Mouse (Mus musculus) heart, embryonic 14.5 days (tissue): ENCODE measurements around the gene Stim1. TPM values are rescaled to one million over a fixed set of nuclear protein-coding genes. Genes with fewer than 3 reads are reported as not detected.

Source experiments
- ATAC-seq: fragments of 200-750 bp; cut with Nextera tagmentation; 2 replicates; pipeline ENCODE4 v1.8.0; 2017; ENCODE audit warnings: low read depth, moderate TSS enrichment; ENCODE audit not compliant: insufficient number of reproducible peaks, insufficient read depth, low FRiP score
- H3K27ac ChIP-seq, 2 experiments: fragments of 200-500 bp in 1 of 2; fragments of 300-500 bp in 1 of 2; sonication (generic) in 1 of 2; replicated peaks in 1 of 2; 2 replicates each; pipeline ENCODE4 v1.5.1; 2012 to 2014; ENCODE audit warnings: low read depth in 2 of 2, low read length in 2 of 2, control low read depth in 1 of 2, mild to moderate bottlenecking in 1 of 2, mixed read lengths in 1 of 2; ENCODE audit not compliant: control insufficient read depth in 1 of 2, insufficient read depth in 1 of 2
- H3K27me3 ChIP-seq: fragments of 300-500 bp; sonication (generic); 2 replicates; pipeline ENCODE4 v1.6.1; 2014; ENCODE audit warnings: mild to moderate bottlenecking, low read length, control low read depth; ENCODE audit not compliant: control insufficient read depth, insufficient read depth
- H3K36me3 ChIP-seq: fragments of 300-500 bp; sonication (generic); 2 replicates; pipeline ENCODE4 v1.6.1; 2014; ENCODE audit warnings: mild to moderate bottlenecking, control low read depth, low read length, mixed read lengths; ENCODE audit not compliant: control insufficient read depth, insufficient read depth
- H3K4me1 ChIP-seq, 2 experiments: fragments of 200-500 bp in 1 of 2; fragments of 300-500 bp in 1 of 2; sonication (generic) in 1 of 2; 2 replicates each; pipeline ENCODE4 v1.6.1; 2012 to 2014; ENCODE audit warnings: low read length in 2 of 2, control low read depth in 1 of 2, mixed read lengths in 1 of 2; ENCODE audit not compliant: control insufficient read depth in 2 of 2, insufficient read depth in 2 of 2
- H3K4me2 ChIP-seq: fragments of 300-500 bp; sonication (generic); 2 replicates; pipeline ENCODE4 v1.6.1; 2014; ENCODE audit warnings: mild to moderate bottlenecking, low read length
- H3K4me3 ChIP-seq, 2 experiments: fragments of 200-500 bp in 1 of 2; fragments of 300-500 bp in 1 of 2; sonication (generic) in 1 of 2; 2 replicates each; pipeline ENCODE4 v1.5.1; 2012 to 2014; ENCODE audit warnings: low read length in 2 of 2, mild to moderate bottlenecking in 2 of 2, control low read depth in 1 of 2, low read depth in 1 of 2, moderate library complexity in 1 of 2; ENCODE audit not compliant: control insufficient read depth in 1 of 2, insufficient read depth in 1 of 2
- H3K9ac ChIP-seq: fragments of 300-500 bp; sonication (generic); 2 replicates; pipeline ENCODE4 v1.6.1; 2014; ENCODE audit warnings: mild to moderate bottlenecking, low read length
- H3K9me3 ChIP-seq: fragments of 300-500 bp; sonication (generic); 2 replicates; pipeline ENCODE4 v1.6.1; 2016; ENCODE audit warnings: low read length, control low read depth; ENCODE audit not compliant: control insufficient read depth
- WGBS: fragments of 180-500 bp; shearing (Covaris S2); extraction: QIAGEN DNeasy Blood & Tissue Kit; methylation state at CpG from one replicate; pipeline ENCODE4 v1.1.7; 2014; 5-methylcytosine and 5-hydroxymethylcytosine counted together
- polyA plus RNA-seq: library from polyadenylated mRNA; unstranded; fragments of >200 nt; fragmentation: Nextera tagmentation; extraction: Ambion mirVana; gene quantifications from 2 replicates; pipeline ENCODE4 v1.2.1, GENCODE M21; 2014

Gene Stim1
- polyA plus RNA-seq, 1 experiment from 2014 or later, result 15.0 TPM

GRCm38 (mm10) chr7:102228049-102228670 is 39.4 kb upstream of the Stim1 start:
- no peak overlapping the region for H3K4me2 ChIP-seq
- H3K9ac ChIP-seq, result no peak overlapping the region
- H3K27me3 ChIP-seq, result no peaks in the 10 kb centered on the region
- H3K27ac ChIP-seq, result no peak overlapping the region
- H3K4me3 ChIP-seq, result no peak overlapping the region
- peaks cover 5 to 6% of the 10 kb centered on the region in 2 experiments; a peak in 3 of 4 replicates for H3K4me1 ChIP-seq
- peaks cover 35% of the 10 kb centered on the region for H3K36me3 ChIP-seq
- no peak for ATAC-seq
- 89% methylated on average over 4 of the region's 4 CpGs for WGBS
- no peaks in the 10 kb centered on the region for H3K9me3 ChIP-seq

GRCm38 (mm10) chr7:102229814-102230213 is 37.8 kb upstream of the Stim1 start:
- H3K4me3 ChIP-seq, result no peak overlapping the region
- no peak for ATAC-seq
- WGBS, result 93% methylated on average over 6 of the region's 6 CpGs
- H3K27ac ChIP-seq, result no peak overlapping the region
- H3K4me1 ChIP-seq, result peaks cover 0 to 2% of the 10 kb centered on the region in 2 experiments; a peak in 1 of 4 replicates
- H3K9ac ChIP-seq, result no peak overlapping the region
- H3K9me3 ChIP-seq, result no peaks in the 10 kb centered on the region
- no peaks in the 10 kb centered on the region for H3K27me3 ChIP-seq
- no peak overlapping the region for H3K4me2 ChIP-seq
- peaks cover 39% of the 10 kb centered on the region for H3K36me3 ChIP-seq

- Histone ChIP-seq H3K4me1 (no peaks in the 10 kb centered on the region), H3K27me3 (no peaks in the 10 kb centered on the region), H3K4me3 (no peak overlapping the region), H3K4me2 (no peak overlapping the region), H3K9ac (no peak overlapping the region), H3K27ac (no peak overlapping the region), H3K36me3 (peaks cover 59% of the 10 kb centered on the region), H3K9me3 (no peaks in the 10 kb centered on the region)
- 83% methylated on average over 4 of the region's 4 CpGs for WGBS
- no peak for ATAC-seq
Observed at GRCm38 (mm10) chr7:102233059-102233458, 34.5 kb upstream of the Stim1 start.

DNA sequence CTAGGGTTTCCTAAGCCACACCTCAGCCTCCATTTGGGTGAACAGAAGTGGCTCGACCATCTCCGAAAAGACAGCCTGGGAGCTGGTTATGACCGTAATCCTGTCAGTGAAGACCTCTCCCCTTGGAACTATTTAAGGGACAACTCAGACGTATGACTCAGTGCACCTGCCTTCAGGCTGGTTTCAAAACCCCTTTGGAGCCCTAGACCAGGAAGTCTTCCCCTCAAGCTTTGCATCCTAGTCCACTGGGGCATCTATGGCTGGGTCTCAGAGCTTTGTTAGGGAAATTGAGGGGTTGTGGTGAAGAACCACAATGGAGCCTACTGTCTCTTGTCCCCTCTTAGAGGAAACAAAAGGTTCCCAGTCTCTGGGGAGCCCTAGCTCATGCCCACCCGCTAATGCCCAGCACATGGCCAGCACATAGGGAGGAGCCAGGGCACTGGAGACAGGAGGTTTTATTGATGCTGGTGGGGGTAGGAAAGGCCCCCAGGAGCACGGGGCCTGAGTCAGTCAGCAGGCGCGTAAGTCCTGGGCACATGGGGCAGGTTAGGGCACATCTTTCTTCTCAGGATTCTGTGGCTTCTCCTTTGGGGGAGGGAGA is 28.8 kb upstream of the Stim1 start:
- Histone ChIP-seq H3K9ac (no peak overlapping the region), H3K27ac (no peak overlapping the region), H3K4me1 (peaks cover 2 to 19% of the 10 kb centered on the region in 2 experiments; a peak in 3 of 4 replicates), H3K4me2 (no peak overlapping the region), H3K9me3 (no peaks in the 10 kb centered on the region), H3K4me3 (no peak overlapping the region), H3K27me3 (no peaks in the 10 kb centered on the region), H3K36me3 (peaks cover 85% of the 10 kb centered on the region)
- no peak for ATAC-seq
- WGBS, result 89% methylated on average over 8 of the region's 8 CpGs

GRCm38 (mm10) chr7:102239591-102239990 is 28.0 kb upstream of the Stim1 start:
- H3K9ac ChIP-seq, result no peak overlapping the region
- no peaks in the 10 kb centered on the region for H3K27me3 ChIP-seq
- no peak overlapping the region for H3K4me3 ChIP-seq
- H3K4me2 ChIP-seq, result no peak overlapping the region
- ATAC-seq, result no peak
- peaks cover 7 to 27% of the 10 kb centered on the region in 2 experiments for H3K4me1 ChIP-seq
- no peaks in the 10 kb centered on the region for H3K9me3 ChIP-seq
- peaks cover 84% of the 10 kb centered on the region for H3K36me3 ChIP-seq
- no peak overlapping the region for H3K27ac ChIP-seq
- WGBS, result 88% methylated on average over 16 of the region's 16 CpGs

GRCm38 (mm10) chr7:102242371-102242770 is 25.2 kb upstream of the Stim1 start:
- Histone ChIP-seq H3K36me3 (peaks cover 56% of the 10 kb centered on the region), H3K4me2 (no peak overlapping the region), H3K27ac (no peak overlapping the region), H3K4me3 (no peak overlapping the region), H3K9me3 (no peaks in the 10 kb centered on the region), H3K27me3 (no peaks in the 10 kb centered on the region), H3K9ac (no peak overlapping the region), H3K4me1 (peaks cover 26 to 54% of the 10 kb centered on the region in 2 experiments)
- WGBS, result 70% methylated on average over 5 of the region's 5 CpGs
- ATAC-seq, result no peak

- Histone ChIP-seq H3K9ac (no peak overlapping the region), H3K4me1 (peaks cover 31 to 58% of the 10 kb centered on the region in 2 experiments), H3K4me3 (no peak overlapping the region), H3K4me2 (no peak overlapping the region), H3K27me3 (no peaks in the 10 kb centered on the region), H3K36me3 (peaks cover 51% of the 10 kb centered on the region), H3K27ac (no peak overlapping the region), H3K9me3 (no peaks in the 10 kb centered on the region)
- ATAC-seq, result no peak
- WGBS, result 44% methylated on average over 3 of the region's 3 CpGs
Observed at GRCm38 (mm10) chr7:102242917-102243316, 24.7 kb upstream of the Stim1 start.
